Mouse (Mus musculus): ENCODE results near the gene Lin7a.

The Lin7a gene

GRCm38 (mm10) chr10:107467819-107468218 lies 196.3 kb downstream of the Lin7a start:
- no peak for DNase-seq (ENCODE audit: low read depth)
